Mouse (Mus musculus) cerebellum, adult 2 months (tissue): Measurements from ENCODE around the gene Ifit3b.

Experiments
- CTCF ChIP-seq: fragments of 200-500 bp; IDR thresholded peaks from 2 replicates; pipeline ENCODE4 v1.5.1; 2011; ENCODE audit warnings: low read depth, mild to moderate bottlenecking, control low read depth, low read length, moderate library complexity, borderline replicate concordance; ENCODE audit not compliant: insufficient read depth
- POLR2A ChIP-seq: fragments of 200-500 bp; IDR thresholded peaks from 2 replicates; pipeline ENCODE4 v1.6.1; 2011; ENCODE audit warnings: low read length, control low read depth, borderline replicate concordance; ENCODE audit not compliant: insufficient read depth

GRCm38 (mm10) chr19:34633484-34633883 is 25.7 kb downstream of the Ifit3b start:
- no peak for TF ChIP-seq CTCF
- TF ChIP-seq POLR2A: no peak
